Mouse (Mus musculus) spleen, adult 2 months (tissue): ENCODE measurements at regions not wholly inside any gene's neighbourhood (a gene's known extent, or its start where the extent isn't known, plus 50 kb on each side); places are given as distances from the start of the nearest gene placed in this dataset.

Experiments
- DNase-seq, 2 experiments: peaks; one replicate each; pipeline versions ENCODE4 v3.0.0 to v3.0.0-alpha.2; 2012 to 2021; ENCODE audit warnings: low spot score in 2 of 2, low read depth in 1 of 2
- H3K27ac ChIP-seq: fragments of 200-500 bp; 2 replicates; pipeline ENCODE4 v1.5.1; 2012; ENCODE audit warnings: low read length, inconsistent platforms; ENCODE audit not compliant: insufficient read depth
- H3K27me3 ChIP-seq: fragments of 200-500 bp; 2 replicates; pipeline ENCODE4 v1.6.1; 2012; ENCODE audit warnings: mild to moderate bottlenecking, moderate library complexity, low read length, inconsistent platforms; ENCODE audit not compliant: control insufficient read depth, insufficient read depth
- H3K36me3 ChIP-seq: fragments of 200-500 bp; 2 replicates; pipeline ENCODE4 v1.6.1; 2012; ENCODE audit warnings: mild to moderate bottlenecking, low read length, inconsistent platforms; ENCODE audit not compliant: control insufficient read depth, insufficient read depth
- H3K4me1 ChIP-seq: fragments of 200-500 bp; 2 replicates; pipeline ENCODE4 v1.6.1; 2011; ENCODE audit warnings: inconsistent platforms; ENCODE audit not compliant: control insufficient read depth, insufficient read depth, insufficient read length
- H3K4me3 ChIP-seq: fragments of 200-500 bp; 2 replicates; pipeline ENCODE4 v1.5.1; 2011; ENCODE audit warnings: mild to moderate bottlenecking, inconsistent platforms; ENCODE audit not compliant: insufficient read depth, insufficient read length; ENCODE audit errors: extremely low read depth
- CTCF ChIP-seq: fragments of 200-500 bp; IDR thresholded peaks from 2 replicates; pipeline ENCODE4 v1.5.1; 2011; ENCODE audit warnings: mild to moderate bottlenecking, inconsistent platforms; ENCODE audit not compliant: insufficient read depth, insufficient read length, insufficient replicate concordance; ENCODE audit errors: extremely low read depth
- POLR2A ChIP-seq: fragments of 200-500 bp; IDR thresholded peaks from 2 replicates; pipeline ENCODE4 v1.6.1; 2011; ENCODE audit warnings: low read depth, low read length, inconsistent platforms
- WGBS: fragments of 180-500 bp; shearing (Covaris S2); methylation state at CpG from one replicate; pipeline ENCODE4 v1.1.7; 2018; 5-methylcytosine and 5-hydroxymethylcytosine counted together

DNA sequence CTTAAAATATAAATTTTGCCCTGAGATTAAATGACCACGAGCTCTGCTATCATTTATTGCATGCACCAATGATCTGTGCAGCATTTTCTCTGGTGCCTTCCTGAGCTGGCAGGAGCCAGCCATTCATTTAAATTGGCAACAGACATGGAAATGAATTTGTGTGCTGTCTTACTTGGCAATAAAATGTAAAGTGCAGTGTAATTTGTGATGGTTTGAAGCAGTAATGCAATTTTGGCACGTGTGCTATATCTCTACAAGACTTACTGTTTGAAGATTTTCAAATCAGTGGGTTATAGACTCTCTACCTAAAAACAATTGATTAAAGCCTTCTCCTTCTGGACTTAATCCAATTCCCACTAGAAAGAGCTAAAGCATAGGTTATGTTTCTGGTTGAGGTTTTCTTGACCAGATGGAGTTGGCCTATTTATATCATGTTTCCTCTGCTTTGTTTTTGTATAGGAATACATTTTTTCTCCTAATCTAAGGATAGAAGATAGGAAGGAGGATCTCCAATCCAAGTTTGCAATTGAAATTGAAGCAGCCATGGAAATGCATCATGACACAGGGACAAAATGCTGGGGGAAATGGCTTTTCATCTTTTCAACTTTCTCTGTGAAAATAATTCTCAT is 557.6 kb downstream of the Hace1 start:
- TF ChIP-seq CTCF = no peak
- no peak for TF ChIP-seq POLR2A
- H3K4me3 ChIP-seq = no peak overlapping the region
- H3K27me3 ChIP-seq = no peaks in the 10 kb centered on the region
- WGBS = 75% methylated on average over 2 of the region's 2 CpGs
- no peak for DNase-seq
- no peaks in the 10 kb centered on the region for H3K36me3 ChIP-seq
- H3K27ac ChIP-seq = no peak overlapping the region
- no peaks in the 10 kb centered on the region for H3K4me1 ChIP-seq

DNA sequence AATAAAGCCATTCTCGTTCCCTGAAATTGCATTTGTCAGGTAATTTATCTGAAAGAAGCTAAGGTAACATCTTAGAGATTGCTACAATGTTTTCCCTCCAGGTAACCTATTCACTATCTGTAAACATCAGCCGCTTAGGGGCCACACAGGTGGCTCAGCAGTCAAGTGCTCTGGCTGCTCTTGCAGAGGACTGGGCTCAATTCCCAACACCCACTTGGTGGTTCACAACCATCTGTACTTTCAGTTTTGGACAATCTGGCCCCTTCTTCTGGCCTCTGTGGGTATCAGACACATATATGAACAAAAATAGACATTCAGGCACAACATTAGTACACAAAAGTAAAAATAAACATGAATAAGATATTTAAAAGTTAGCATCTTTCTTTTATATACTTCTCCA is 596.4 kb downstream of the Hace1 start:
- Histone ChIP-seq H3K4me1 (no peaks in the 10 kb centered on the region), H3K27ac (no peak overlapping the region), H3K27me3 (no peaks in the 10 kb centered on the region), H3K36me3 (no peaks in the 10 kb centered on the region), H3K4me3 (no peak overlapping the region)
- DNase-seq = no peak
- TF ChIP-seq POLR2A (no peak), CTCF (no peak)
- WGBS = 76% methylated on average over 2 of the region's 2 CpGs

DNA sequence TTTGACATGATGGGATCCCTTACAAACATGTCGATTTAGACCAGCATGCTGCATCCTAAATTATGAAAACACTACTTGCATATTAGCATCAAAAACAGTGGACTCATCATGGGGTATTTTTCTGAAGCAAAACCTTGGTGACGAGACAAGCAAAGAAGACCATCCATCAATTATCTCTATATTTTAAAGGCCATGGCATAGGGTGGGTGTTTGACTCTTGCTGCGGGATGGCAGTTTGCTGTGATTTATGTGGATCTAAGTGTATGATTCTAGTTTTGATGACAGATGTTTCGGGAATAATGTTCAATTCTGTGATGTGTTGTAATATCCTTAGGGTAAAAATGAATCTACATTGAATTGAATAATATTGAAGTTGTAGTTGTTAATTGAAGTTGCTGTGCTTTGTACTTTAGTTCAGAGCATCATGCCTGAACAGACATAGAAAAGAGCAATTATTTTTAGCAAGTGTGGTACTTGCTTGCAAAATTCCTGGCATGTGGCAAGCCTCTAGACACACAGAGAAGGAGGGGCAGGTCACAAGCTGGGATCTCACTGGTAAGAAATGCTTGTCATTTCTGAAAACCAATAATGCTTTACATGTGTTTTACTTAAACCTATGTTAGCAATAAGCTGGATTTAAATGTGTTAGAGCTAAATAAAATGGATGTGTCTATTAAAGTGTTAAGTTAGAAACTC is 608.3 kb downstream of the Hace1 start:
- no peaks in the 10 kb centered on the region for H3K4me1 ChIP-seq
- TF ChIP-seq POLR2A = no peak
- no peak for TF ChIP-seq CTCF
- no peak overlapping the region for H3K4me3 ChIP-seq
- H3K27ac ChIP-seq = no peak overlapping the region
- no peak for DNase-seq
- WGBS = 84% methylated on average over 4 of the region's 4 CpGs
- H3K36me3 ChIP-seq = no peaks in the 10 kb centered on the region
- no peaks in the 10 kb centered on the region for H3K27me3 ChIP-seq

DNA sequence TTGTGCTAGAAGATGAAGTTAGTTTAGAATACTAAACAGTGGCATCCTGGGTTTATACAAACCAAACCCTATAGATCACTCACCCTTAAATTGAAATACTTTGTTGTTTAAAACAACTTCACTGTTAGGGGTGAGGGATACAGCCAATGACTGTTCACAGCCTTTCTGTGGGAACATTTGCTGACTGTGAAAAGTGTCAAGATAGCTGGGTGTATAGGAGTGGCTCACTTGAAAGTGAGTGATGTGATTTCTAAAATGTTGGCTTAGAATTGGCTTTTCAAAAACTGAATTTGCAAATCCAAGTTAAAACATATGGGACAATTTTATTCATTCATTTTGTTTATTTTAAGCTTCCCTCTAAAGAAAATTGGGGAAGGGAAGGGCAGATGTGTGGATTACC is 616.5 kb downstream of the Hace1 start:
- TF ChIP-seq CTCF = no peak
- TF ChIP-seq POLR2A = no peak
- Histone ChIP-seq H3K27ac (no peak overlapping the region), H3K36me3 (no peaks in the 10 kb centered on the region), H3K27me3 (no peaks in the 10 kb centered on the region), H3K4me3 (no peak overlapping the region), H3K4me1 (no peaks in the 10 kb centered on the region)
- no peak for DNase-seq

DNA sequence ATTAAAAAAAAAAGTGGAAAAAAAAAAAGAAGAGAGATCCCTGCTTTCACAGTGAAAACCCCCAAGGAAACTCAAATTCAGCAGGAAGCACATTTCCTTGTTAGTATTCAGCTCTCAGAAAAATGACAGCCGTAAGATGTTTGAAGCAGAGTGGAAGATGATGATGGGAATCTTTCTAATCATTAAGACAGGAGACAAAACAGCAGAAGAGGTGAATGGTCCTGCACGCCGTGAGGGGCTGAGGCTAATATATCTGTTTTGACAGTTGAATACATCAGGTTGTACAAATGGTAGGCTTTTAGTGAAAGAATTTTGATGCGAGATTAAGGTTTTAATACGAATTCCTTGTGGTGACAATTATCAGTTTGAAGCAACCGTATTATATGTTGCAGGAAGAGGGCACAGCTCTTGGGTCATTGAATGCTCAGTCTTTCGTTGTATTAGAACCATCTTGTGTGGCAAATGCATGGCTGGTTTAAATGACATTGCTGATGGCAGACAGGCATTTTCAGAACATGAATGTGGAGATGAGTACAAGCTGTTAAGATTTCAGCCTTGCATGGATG is 649.3 kb downstream of the Hace1 start:
- H3K27ac ChIP-seq = no peak overlapping the region
- 80% methylated on average over 7 of the region's 7 CpGs for WGBS
- no peaks in the 10 kb centered on the region for H3K4me1 ChIP-seq
- TF ChIP-seq CTCF (no peak), POLR2A (no peak)
- no peak overlapping the region for H3K4me3 ChIP-seq
- no peak for DNase-seq
- H3K27me3 ChIP-seq = no peaks in the 10 kb centered on the region
- no peaks in the 10 kb centered on the region for H3K36me3 ChIP-seq

DNA sequence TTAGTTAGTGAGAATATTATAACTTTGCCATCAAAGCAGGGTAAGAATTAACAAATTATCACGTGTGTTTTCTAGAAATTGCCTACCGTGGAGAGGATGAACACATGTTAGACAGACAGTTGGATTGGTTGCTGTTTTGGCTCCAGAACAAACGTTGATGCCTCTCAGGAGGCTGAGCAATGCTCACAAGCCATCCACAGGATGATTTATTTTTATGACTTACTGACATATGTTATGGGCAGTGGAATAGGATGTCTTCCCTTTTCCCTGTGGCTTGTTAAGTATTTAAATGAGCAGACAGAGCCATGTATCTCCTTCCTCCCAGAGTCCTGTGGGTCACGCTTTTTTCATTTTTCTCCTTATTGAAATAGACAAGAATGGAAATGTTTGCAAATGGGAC is 652.0 kb downstream of the Hace1 start:
- Histone ChIP-seq H3K4me1 (no peaks in the 10 kb centered on the region), H3K4me3 (no peak overlapping the region), H3K27ac (no peak overlapping the region), H3K36me3 (no peaks in the 10 kb centered on the region), H3K27me3 (no peaks in the 10 kb centered on the region)
- 62% methylated on average over 4 of the region's 4 CpGs for WGBS
- TF ChIP-seq CTCF (no peak), POLR2A (no peak)
- no peak for DNase-seq

DNA sequence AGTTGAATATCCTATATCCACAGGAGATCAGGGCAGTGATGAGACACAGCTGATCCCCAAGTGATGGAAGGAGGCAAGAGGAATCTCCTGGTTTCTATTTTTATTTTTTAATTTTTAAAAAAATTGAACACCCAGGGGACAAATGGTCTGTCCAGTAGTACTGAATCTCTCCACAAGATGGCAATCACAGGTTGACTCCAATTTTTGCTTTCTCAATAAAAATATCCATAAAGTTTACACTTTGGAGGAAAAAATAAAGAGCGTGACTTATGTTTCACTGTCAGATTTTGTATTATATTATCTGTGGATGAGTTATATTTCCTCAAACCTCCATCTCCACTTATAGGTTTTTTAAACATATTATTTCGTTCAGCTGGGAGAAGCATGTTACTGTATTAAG is 658.0 kb downstream of the Hace1 start:
- Histone ChIP-seq H3K27ac (no peak overlapping the region), H3K27me3 (no peaks in the 10 kb centered on the region), H3K4me1 (no peaks in the 10 kb centered on the region), H3K36me3 (no peaks in the 10 kb centered on the region), H3K4me3 (no peak overlapping the region)
- no peak for TF ChIP-seq POLR2A
- no peak for TF ChIP-seq CTCF
- 57% methylated on average over 2 of the region's 2 CpGs for WGBS
- no peak for DNase-seq
